Mouse (Mus musculus) induced T-regulatory cell, adult 2 months (primary cell): ENCODE measurements around the gene Dusp10.

Experiments used
- DNase-seq: peaks from one replicate; pipeline ENCODE4 v3.0.0-alpha.2; 2012; ENCODE audit warnings: low read depth

Dusp10 gene

GRCm38 (mm10) chr1:184013106-184013505 is at the start of gene Dusp10:
Gene Dusp10 (plus strand): TSS chr1:184013302.
- DNase-seq = peak; percentile 60

GRCm38 (mm10) chr1:183965341-183965740 is 47.8 kb upstream of the Dusp10 start:
- DNase-seq = no peak

- DNase-seq = no peak
Observed at GRCm38 (mm10) chr1:183969265-183969664, 43.8 kb upstream of the Dusp10 start.

- no peak for DNase-seq
Observed at GRCm38 (mm10) chr1:183979814-183980243, 33.3 kb upstream of the Dusp10 start.

GRCm38 (mm10) chr1:183982108-183982507 is 31.0 kb upstream of the Dusp10 start:
- DNase-seq = no peak

- DNase-seq = peak; percentile 83
Observed at GRCm38 (mm10) chr1:183987711-183988245, 25.3 kb upstream of the Dusp10 start.

- DNase-seq = no peak
Observed at GRCm38 (mm10) chr1:183991921-183992320, 21.2 kb upstream of the Dusp10 start.

- DNase-seq = no peak
Observed at GRCm38 (mm10) chr1:183997207-183997606, 15.9 kb upstream of the Dusp10 start.

- no peak for DNase-seq
Observed at GRCm38 (mm10) chr1:184002470-184002869, 10.6 kb upstream of the Dusp10 start.

GRCm38 (mm10) chr1:184004311-184004710 is 8.8 kb upstream of the Dusp10 start:
- no peak for DNase-seq

GRCm38 (mm10) chr1:184005315-184006058 is 7.6 kb upstream of the Dusp10 start:
- peak; percentile 87 for DNase-seq

- DNase-seq = no peak
Observed at GRCm38 (mm10) chr1:184006086-184006485, 7.0 kb upstream of the Dusp10 start.

- DNase-seq = no peak
Observed at GRCm38 (mm10) chr1:184011311-184011710, 1.8 kb upstream of the Dusp10 start.

GRCm38 (mm10) chr1:184014091-184014490 is 989 bp downstream of the Dusp10 start:
- peak; percentile 57 for DNase-seq

GRCm38 (mm10) chr1:184015995-184016730 is 3.1 kb downstream of the Dusp10 start:
- peak; percentile 34 for DNase-seq

GRCm38 (mm10) chr1:184017606-184018005 is 4.5 kb downstream of the Dusp10 start:
- DNase-seq = no peak

- no peak for DNase-seq
Observed at GRCm38 (mm10) chr1:184019042-184019721, 6.1 kb downstream of the Dusp10 start.

- DNase-seq = no peak
Observed at GRCm38 (mm10) chr1:184019722-184020107, 6.6 kb downstream of the Dusp10 start.

- no peak for DNase-seq
Observed at GRCm38 (mm10) chr1:184023971-184024370, 10.9 kb downstream of the Dusp10 start.

GRCm38 (mm10) chr1:184024631-184025030 is 11.5 kb downstream of the Dusp10 start:
- peak; percentile 51 for DNase-seq

- DNase-seq = no peak
Observed at GRCm38 (mm10) chr1:184025079-184025478, 12.0 kb downstream of the Dusp10 start.

- DNase-seq = no peak
Observed at GRCm38 (mm10) chr1:184027039-184027438, 13.9 kb downstream of the Dusp10 start.
